Mouse (Mus musculus) spleen, adult 2 months (tissue): ENCODE measurements around the gene Krt75.

Experiments used
- CTCF ChIP-seq: fragments of 200-500 bp; IDR thresholded peaks from 2 replicates; pipeline ENCODE4 v1.5.1; 2011; ENCODE audit warnings: mild to moderate bottlenecking, inconsistent platforms; ENCODE audit not compliant: insufficient read depth, insufficient read length, insufficient replicate concordance; ENCODE audit errors: extremely low read depth
- POLR2A ChIP-seq: fragments of 200-500 bp; IDR thresholded peaks from 2 replicates; pipeline ENCODE4 v1.6.1; 2011; ENCODE audit warnings: low read depth, low read length, inconsistent platforms

DNA sequence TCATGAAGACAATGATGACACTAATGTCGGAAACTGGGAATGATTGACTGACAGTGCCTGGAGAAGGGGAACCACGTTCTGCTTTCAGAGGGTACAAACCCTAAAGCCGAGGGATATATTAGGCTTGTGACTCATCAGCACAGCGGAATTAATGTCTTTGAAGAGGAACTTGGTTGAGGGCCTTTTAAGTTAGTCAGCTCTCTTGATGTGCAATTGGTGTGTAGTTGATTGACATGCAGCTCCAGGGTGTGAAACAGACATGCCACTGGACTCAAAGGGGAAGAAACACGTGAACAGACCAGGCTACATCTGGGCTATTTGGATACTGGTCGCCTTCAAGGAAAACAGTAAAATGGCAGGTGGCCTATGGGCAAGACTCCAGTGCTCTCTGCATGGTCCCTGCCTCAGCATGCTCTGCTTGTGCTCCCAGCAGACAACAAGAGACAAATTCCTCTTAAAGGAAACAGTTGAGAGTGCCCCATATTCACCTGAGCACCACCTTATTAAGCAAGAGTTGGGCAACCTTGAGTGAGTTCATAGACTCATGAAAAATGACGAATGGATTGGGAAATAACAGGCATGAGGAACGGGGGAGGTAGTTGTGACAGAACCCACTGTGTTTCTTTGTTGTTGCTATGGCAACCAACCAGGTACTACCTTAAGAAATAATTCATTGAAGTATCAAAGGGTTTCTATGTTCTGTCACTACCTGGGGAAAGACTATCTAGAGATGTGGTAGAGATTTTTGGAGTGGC, 9.7 kb upstream of the Krt75 start:
- no peak for TF ChIP-seq POLR2A
- TF ChIP-seq CTCF, result no peak
